Mouse (Mus musculus) liver, postnatal 0 days (tissue): ENCODE data around the gene Ceacam20. TPM values are rescaled to one million over a fixed set of nuclear protein-coding genes. Genes with fewer than 3 reads are reported as not detected.
"Not testable (repeated sequence)": the region's sequence is repeated elsewhere in the genome, so short reads cannot be mapped to it uniquely, and the experiment has no call there.

Source experiments
- ATAC-seq: fragments of 200-750 bp; cut with Nextera tagmentation; 2 replicates; pipeline ENCODE4 v1.8.0; 2017; ENCODE audit warnings: mild to moderate bottlenecking, moderate library complexity
- DNase-seq: peaks from one replicate; pipeline ENCODE4 v3.0.0-alpha.2; 2016
- H3K27ac ChIP-seq: fragments of 300-500 bp; sonication (generic); 2 replicates; pipeline ENCODE4 v1.5.1; 2014; ENCODE audit warnings: antibody characterized with exemption, moderate library complexity, mild to moderate bottlenecking, low read depth
- H3K27me3 ChIP-seq: fragments of 300-500 bp; sonication (generic); 2 replicates; pipeline ENCODE4 v1.6.1; 2014; ENCODE audit warnings: low read length, control low read depth, mixed read lengths; ENCODE audit not compliant: insufficient read depth
- H3K36me3 ChIP-seq: fragments of 300-500 bp; sonication (generic); replicated peaks from 2 replicates; pipeline ENCODE4 v1.6.1; 2014; ENCODE audit warnings: mild to moderate bottlenecking, control low read depth, low read length, moderate library complexity, mixed read lengths; ENCODE audit not compliant: insufficient read depth
- H3K4me1 ChIP-seq: fragments of 300-500 bp; sonication (generic); 2 replicates; pipeline ENCODE4 v1.6.1; 2014; ENCODE audit warnings: antibody characterized with exemption, mild to moderate bottlenecking, control low read depth; ENCODE audit not compliant: insufficient read depth
- H3K4me2 ChIP-seq: fragments of 300-500 bp; sonication (generic); 2 replicates; pipeline ENCODE4 v1.6.1; 2014; ENCODE audit warnings: low read depth, mild to moderate bottlenecking, low read length, moderate library complexity, mixed read lengths
- H3K4me3 ChIP-seq: fragments of 300-500 bp; sonication (generic); 2 replicates; pipeline ENCODE4 v1.5.1; 2014; ENCODE audit warnings: low read depth, low read length
- H3K9ac ChIP-seq: fragments of 300-500 bp; sonication (generic); replicated peaks from 2 replicates; pipeline ENCODE4 v1.6.1; 2014; ENCODE audit warnings: mild to moderate bottlenecking, moderate library complexity
- H3K9me3 ChIP-seq: fragments of 300-500 bp; sonication (generic); 2 replicates; pipeline ENCODE4 v1.6.1; 2016; ENCODE audit warnings: mild to moderate bottlenecking, control low read depth, low read length, mixed read lengths
- CTCF ChIP-seq: sonication (generic); IDR thresholded peaks from 2 replicates; pipeline ENCODE4 v1.5.1; 2016; ENCODE audit warnings: antibody characterized with exemption, low read depth
- EP300 ChIP-seq: IDR thresholded peaks from 2 replicates; pipeline ENCODE4 v1.6.1; 2016; ENCODE audit warnings: antibody characterized with exemption, low read depth, mild to moderate bottlenecking
- WGBS: fragments of 180-500 bp; shearing (Covaris S2); extraction: QIAGEN DNeasy Blood & Tissue Kit; methylation state at CpG from one replicate; pipeline ENCODE4 v1.1.7; 2014; ENCODE audit not compliant: insufficient replicate concordance; 5-methylcytosine and 5-hydroxymethylcytosine counted together
- polyA plus RNA-seq: library from polyadenylated mRNA; unstranded; fragments of >200 nt; fragmentation: Nextera tagmentation; extraction: Ambion mirVana; gene quantifications from 2 replicates; pipeline ENCODE4 v1.2.1, GENCODE M21; 2015

Ceacam20 gene
- polyA plus RNA-seq, 1 experiment from 2014 or later, result not detected

DNA sequence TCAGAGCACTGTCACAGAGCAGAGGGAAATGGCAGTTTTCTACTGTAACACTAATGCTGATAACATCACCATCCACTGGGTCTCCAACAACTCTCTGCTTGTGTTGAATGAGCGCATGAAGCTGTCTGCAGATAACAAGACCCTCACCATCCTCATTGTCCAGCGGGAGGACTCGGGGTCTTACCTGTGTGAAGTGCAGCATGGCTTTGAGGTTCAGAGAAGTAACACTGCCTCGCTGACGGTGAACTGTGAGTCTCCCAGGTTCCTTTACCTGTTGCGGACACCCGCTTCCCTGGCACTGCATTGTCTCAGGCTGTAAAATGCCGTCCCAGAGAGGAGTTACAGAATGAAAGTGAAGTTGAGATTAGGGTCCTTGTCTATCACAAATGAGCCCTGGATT is 5.0 kb downstream of the Ceacam20 start:
- no peaks in the 10 kb centered on the region for H3K27me3 ChIP-seq
- TF ChIP-seq CTCF (no peak), EP300 (no peak)
- 89% methylated on average over 8 of the region's 8 CpGs for WGBS
- H3K4me1 ChIP-seq, result no peaks in the 10 kb centered on the region
- peaks cover 3% of the 10 kb centered on the region for H3K9me3 ChIP-seq
- H3K36me3 ChIP-seq, result no peaks in the 10 kb centered on the region
- no peak for ATAC-seq
- no peak overlapping the region for H3K9ac ChIP-seq
- peak; percentile 2 for DNase-seq
- no peak overlapping the region for H3K4me2 ChIP-seq
- H3K4me3 ChIP-seq, result no peak overlapping the region
- no peak overlapping the region for H3K27ac ChIP-seq

DNA sequence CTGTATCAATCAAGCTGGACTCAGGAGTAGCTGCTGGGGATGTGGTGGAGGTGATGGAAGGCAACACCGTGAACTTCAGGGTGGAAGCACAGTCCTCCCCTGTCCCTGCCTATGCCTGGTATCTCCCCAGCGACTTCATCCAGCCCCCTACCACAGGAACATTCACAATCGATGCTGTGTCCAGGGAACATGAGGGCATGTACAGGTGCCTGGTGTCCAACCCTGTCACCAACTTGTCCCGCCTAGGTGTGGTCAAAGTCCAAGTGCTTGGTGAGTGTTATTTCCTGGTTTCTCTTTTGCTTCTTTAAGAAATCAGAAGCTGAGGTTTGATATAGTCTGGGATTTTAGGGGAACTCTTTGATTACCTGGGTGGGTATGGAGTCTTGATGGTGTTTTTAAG is 6.3 kb downstream of the Ceacam20 start:
- Histone ChIP-seq H3K4me1 (no peaks in the 10 kb centered on the region), H3K27me3 (no peaks in the 10 kb centered on the region), H3K4me3 (no peak overlapping the region), H3K27ac (no peak overlapping the region), H3K4me2 (no peak overlapping the region), H3K9ac (no peak overlapping the region), H3K36me3 (no peaks in the 10 kb centered on the region), H3K9me3 (peaks cover 3% of the 10 kb centered on the region)
- DNase-seq (peak; percentile 8), ATAC-seq (no peak)
- 83% methylated on average over 4 of the region's 4 CpGs for WGBS
- TF ChIP-seq EP300, result no peak
- TF ChIP-seq CTCF, result no peak

DNA sequence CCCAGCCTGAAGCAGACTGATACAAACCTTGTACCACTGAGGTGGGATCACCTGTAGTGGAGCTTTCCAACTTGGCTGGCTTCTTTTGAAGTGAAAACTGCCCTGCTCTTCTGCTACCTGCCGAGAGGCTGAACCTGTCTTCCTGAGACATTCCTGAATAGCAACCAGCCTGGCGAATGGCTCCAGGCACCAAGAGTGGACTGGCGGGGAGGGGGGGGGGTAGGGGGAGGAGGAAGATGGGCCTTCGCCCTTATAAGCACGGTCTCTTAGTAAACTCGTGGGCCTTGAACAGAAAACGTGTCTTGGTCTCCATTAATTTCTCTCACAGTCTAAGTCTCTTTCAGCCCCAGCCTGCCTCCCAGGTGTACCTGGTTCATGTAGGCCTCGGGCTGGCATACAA is 26.0 kb downstream of the Ceacam20 start, which contains the start of gene Nlrp9b:
Nlrp9b (plus strand) TSS at position 301 of the 400 bp plus-strand sequence.
- not testable (repeated sequence) for ATAC-seq, H3K36me3 ChIP-seq, H3K27me3 ChIP-seq, H3K27ac ChIP-seq, DNase-seq, H3K9me3 ChIP-seq, H3K9ac ChIP-seq, H3K4me1 ChIP-seq, H3K4me3 ChIP-seq, H3K4me2 ChIP-seq
- WGBS, result 50% methylated on average over 7 of the region's 8 CpGs

DNA sequence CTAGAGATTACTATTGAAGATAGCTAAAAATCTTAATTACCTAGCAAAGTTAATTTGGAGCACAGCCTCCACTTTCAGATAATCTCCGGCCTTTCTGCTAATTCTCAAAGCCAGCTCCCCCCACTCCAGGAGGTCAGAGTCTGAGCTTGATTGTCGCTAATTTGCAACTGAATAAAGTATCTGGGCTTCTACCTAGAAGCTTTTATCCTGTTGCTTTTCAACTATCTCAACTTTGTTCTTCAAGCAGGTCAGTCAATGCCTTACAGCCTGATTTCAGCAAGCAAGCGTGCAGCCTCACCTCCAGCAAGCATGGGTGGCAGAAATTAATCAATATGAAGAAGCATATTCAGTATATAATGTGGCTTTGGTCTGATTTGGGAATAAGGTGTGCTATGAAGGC is 31.5 kb downstream of the Ceacam20 start:
- not testable (repeated sequence) for H3K9me3 ChIP-seq, H3K4me2 ChIP-seq, H3K27ac ChIP-seq, H3K4me1 ChIP-seq, H3K4me3 ChIP-seq, H3K36me3 ChIP-seq, DNase-seq, ATAC-seq, H3K9ac ChIP-seq, H3K27me3 ChIP-seq
- 63% methylated on average over 3 of the region's 3 CpGs for WGBS

DNA sequence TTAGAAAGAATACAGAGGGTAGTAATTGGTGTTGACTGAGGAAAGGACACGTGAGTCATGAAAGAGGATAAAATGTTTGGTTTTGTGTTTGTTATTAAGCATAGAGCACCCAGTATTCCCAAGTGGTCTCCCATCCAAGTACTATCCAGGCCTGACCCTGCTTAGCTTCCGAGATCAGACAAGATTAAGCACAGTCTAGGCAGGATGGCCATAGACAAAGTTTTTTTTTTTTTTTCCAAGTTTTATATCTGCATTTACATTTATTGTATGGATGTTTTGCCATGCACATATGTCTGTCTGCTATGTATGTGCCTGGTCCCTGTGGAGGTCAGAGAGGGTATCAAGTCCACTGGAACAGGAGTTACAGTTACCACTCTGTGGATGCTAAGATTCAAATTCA is 44.8 kb downstream of the Ceacam20 start:
- no peak overlapping the region for H3K27ac ChIP-seq
- DNase-seq, result no peak
- no peak overlapping the region for H3K4me3 ChIP-seq
- TF ChIP-seq EP300 (no peak), CTCF (no peak)
- no peak overlapping the region for H3K9ac ChIP-seq
- no peak for ATAC-seq
- H3K27me3 ChIP-seq, result no peaks in the 10 kb centered on the region
- H3K4me2 ChIP-seq, result no peak overlapping the region
- H3K36me3 ChIP-seq, result no peaks in the 10 kb centered on the region
- WGBS, result 66% methylated on average over 2 of the region's 2 CpGs
- no peaks in the 10 kb centered on the region for H3K9me3 ChIP-seq
- no peaks in the 10 kb centered on the region for H3K4me1 ChIP-seq

Other genes starting within 250 kb of the Ceacam20 start
- 81.5 and 83.6 TPM in 2 replicates for gene Tomm40, start 250.0 kb upstream of the Ceacam20 start, polyA plus RNA-seq
- 51.0 and 51.3 TPM in 2 replicates for gene Nectin2, start 214.9 kb upstream of the Ceacam20 start, polyA plus RNA-seq
- 8.8 and 9.3 TPM in 2 replicates for gene Bcam, start 194.4 kb upstream of the Ceacam20 start, polyA plus RNA-seq
- 9.6 and 10.8 TPM in 2 replicates for gene Cblc, start 168.6 kb upstream of the Ceacam20 start, polyA plus RNA-seq
- 5.4 and 11.2 TPM in 2 replicates for gene Bcl3, start 142.6 kb upstream of the Ceacam20 start, polyA plus RNA-seq
- gene Gm19345, start 113.4 kb upstream of the Ceacam20 start, polyA plus RNA-seq, result 0.18 and 0.19 TPM in 2 replicates
- gene Ceacam16, start 104.1 kb upstream of the Ceacam20 start, polyA plus RNA-seq, result 0.09 TPM in 1 of 2 replicates, not detected in the other
- not detected in 2 replicates for gene Ceacam19, start 77.4 kb upstream of the Ceacam20 start, polyA plus RNA-seq
- gene Pvr, start 44.3 kb upstream of the Ceacam20 start, polyA plus RNA-seq, result 2.2 and 3.0 TPM in 2 replicates
- gene Igsf23, start 14.7 kb upstream of the Ceacam20 start, polyA plus RNA-seq, result 0.69 and 0.89 TPM in 2 replicates
- not detected in 2 replicates for gene Nlrp9b, start 26.1 kb downstream of the Ceacam20 start, polyA plus RNA-seq
- gene Vmn1r91, start 134.3 kb downstream of the Ceacam20 start, polyA plus RNA-seq, result not detected in 2 replicates
- gene Gm16442, start 157.2 kb downstream of the Ceacam20 start, polyA plus RNA-seq, result not detected in 2 replicates
- not detected in 2 replicates for gene Vmn1r93, start 173.7 kb downstream of the Ceacam20 start, polyA plus RNA-seq
- gene Vmn1r94, start 203.0 kb downstream of the Ceacam20 start, polyA plus RNA-seq, result not detected in 2 replicates
- not detected in 2 replicates for gene Vmn1r95, start 228.3 kb downstream of the Ceacam20 start, polyA plus RNA-seq
- gene Gm6164, start 240.2 kb downstream of the Ceacam20 start, polyA plus RNA-seq, result not detected in 2 replicates